Mouse (Mus musculus): ENCODE measurements around the gene Mpp4. TPM values are rescaled to one million over a fixed set of nuclear protein-coding genes. Genes with fewer than 3 reads are reported as not detected.

Gene Mpp4
- polyA plus RNA-seq, 1 experiment from 2014 or later, result 0.59 TPM

DNA sequence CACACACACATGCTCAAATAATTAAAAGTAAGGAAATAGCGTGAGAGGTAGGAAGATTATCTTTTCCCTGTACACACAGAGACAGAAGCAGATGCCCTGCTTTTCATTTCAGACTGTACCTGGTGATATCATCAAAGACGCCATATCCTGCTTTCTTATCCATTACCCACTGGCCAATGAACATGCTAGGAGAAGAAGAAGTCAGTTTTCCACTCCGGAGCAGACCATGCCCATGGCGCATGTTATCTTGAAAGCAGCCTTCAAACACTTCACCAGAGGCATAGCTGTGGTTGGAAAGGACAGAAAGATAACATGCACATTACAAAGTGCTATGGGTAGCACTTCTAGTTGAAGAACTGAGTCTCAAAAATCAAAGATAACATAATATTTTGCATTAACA is 19.9 kb upstream of the Mpp4 start:
- H3K36me3 ChIP-seq, result peaks cover 73% of the 10 kb centered on the region
- no peaks in the 10 kb centered on the region for H3K4me1 ChIP-seq (replicated peaks)
- ATAC-seq, result no peak
- H3K4me2 ChIP-seq (replicated peaks), result no peak overlapping the region
- H3K9me3 ChIP-seq, result no peaks in the 10 kb centered on the region
- H3K27ac ChIP-seq, result no peak overlapping the region
- WGBS, result 96% methylated on average over 4 of the region's 4 CpGs
- no peak overlapping the region for H3K4me3 ChIP-seq (replicated peaks)
- no peak overlapping the region for H3K9ac ChIP-seq (replicated peaks)
- no peaks in the 10 kb centered on the region for H3K27me3 ChIP-seq

DNA sequence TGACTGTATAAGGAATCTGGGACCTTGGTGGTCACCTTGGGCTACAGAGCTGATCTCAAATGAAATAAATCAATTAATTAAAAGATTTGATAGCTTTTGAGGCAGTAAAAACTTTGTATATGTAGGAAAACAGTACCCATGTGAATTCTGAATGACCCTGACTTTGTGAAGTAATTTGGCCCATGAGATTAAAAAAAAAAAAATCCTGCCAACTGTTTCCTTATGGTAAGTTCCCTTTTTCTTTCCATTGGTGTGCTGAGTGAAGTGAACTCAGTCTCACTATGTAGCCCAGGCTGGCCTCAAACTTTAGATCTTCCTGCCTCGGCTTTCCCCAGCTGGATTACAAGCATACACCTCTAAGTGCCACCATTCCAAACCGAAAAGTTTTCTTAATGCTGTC is 19.2 kb upstream of the Mpp4 start:
- ATAC-seq, result no peak
- Histone ChIP-seq H3K36me3 (peaks cover 77% of the 10 kb centered on the region), H3K9ac (replicated peaks) (no peak overlapping the region), H3K4me3 (replicated peaks) (no peak overlapping the region), H3K4me1 (replicated peaks) (no peaks in the 10 kb centered on the region), H3K9me3 (no peaks in the 10 kb centered on the region), H3K27me3 (no peaks in the 10 kb centered on the region), H3K4me2 (replicated peaks) (no peak overlapping the region), H3K27ac (no peak overlapping the region)
- 92% methylated on average over 2 of the region's 2 CpGs for WGBS

DNA sequence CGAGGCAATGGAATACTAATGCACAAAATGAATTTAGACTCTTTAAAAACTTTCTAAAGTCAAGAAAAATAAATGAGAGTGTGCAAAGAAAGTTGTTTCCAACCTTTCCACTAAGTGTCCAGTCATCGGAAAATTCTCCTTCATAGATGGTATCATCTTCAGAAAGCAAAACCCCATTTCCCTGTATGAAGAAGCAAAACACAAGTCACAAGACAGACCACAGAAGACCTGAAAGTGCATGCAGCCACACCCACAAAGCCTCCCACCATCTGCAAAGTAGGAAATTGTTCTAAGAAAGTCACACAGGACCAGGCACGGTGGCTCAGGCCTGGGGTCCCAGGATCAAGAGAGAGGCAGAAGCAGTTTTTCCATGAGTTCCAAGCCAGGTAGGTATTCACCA is 16.8 kb upstream of the Mpp4 start:
- H3K9me3 ChIP-seq, result 0 out of 2 replicates have a peak, but pooled peaks cover 3% of the 10 kb centered on the region
- no peaks in the 10 kb centered on the region for H3K4me1 ChIP-seq (replicated peaks)
- peaks cover 79% of the 10 kb centered on the region for H3K36me3 ChIP-seq
- no peak overlapping the region for H3K27ac ChIP-seq
- H3K27me3 ChIP-seq, result no peaks in the 10 kb centered on the region
- ATAC-seq, result no peak
- no peak overlapping the region for H3K9ac ChIP-seq (replicated peaks)
- H3K4me3 ChIP-seq (replicated peaks), result no peak overlapping the region
- WGBS, result 93% methylated on average over 3 of the region's 3 CpGs
- H3K4me2 ChIP-seq (replicated peaks), result no peak overlapping the region

DNA sequence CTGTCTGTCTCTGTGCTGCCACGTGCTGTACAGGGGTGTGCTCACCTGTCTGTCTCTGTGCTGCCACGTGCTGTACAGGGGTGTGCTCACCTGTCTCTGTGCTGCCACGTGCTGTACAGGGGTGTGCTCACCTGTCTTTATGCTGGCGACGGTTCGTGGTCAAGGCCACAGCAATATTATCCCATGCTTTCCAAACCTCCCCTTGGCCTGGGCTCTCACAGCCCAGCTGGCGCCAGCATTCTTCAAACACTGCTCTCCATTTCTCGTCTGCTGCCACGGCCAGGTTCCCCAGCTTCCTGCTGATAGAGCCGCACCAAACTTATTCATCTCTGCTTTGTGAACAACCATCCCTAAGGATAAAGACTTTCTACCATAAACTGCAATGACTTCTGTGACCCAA is 15.2 kb upstream of the Mpp4 start:
- H3K27me3 ChIP-seq, result no peaks in the 10 kb centered on the region
- H3K4me3 ChIP-seq (replicated peaks), result no peak overlapping the region
- no peak for ATAC-seq
- H3K4me1 ChIP-seq (replicated peaks), result no peaks in the 10 kb centered on the region
- H3K9me3 ChIP-seq, result 0 out of 2 replicates have a peak, but pooled peaks cover 3% of the 10 kb centered on the region
- H3K27ac ChIP-seq, result no peak overlapping the region
- H3K4me2 ChIP-seq (replicated peaks), result no peak overlapping the region
- H3K36me3 ChIP-seq, result peaks cover 74% of the 10 kb centered on the region
- 93% methylated on average over 10 of the region's 10 CpGs for WGBS
- H3K9ac ChIP-seq (replicated peaks), result no peak overlapping the region

DNA sequence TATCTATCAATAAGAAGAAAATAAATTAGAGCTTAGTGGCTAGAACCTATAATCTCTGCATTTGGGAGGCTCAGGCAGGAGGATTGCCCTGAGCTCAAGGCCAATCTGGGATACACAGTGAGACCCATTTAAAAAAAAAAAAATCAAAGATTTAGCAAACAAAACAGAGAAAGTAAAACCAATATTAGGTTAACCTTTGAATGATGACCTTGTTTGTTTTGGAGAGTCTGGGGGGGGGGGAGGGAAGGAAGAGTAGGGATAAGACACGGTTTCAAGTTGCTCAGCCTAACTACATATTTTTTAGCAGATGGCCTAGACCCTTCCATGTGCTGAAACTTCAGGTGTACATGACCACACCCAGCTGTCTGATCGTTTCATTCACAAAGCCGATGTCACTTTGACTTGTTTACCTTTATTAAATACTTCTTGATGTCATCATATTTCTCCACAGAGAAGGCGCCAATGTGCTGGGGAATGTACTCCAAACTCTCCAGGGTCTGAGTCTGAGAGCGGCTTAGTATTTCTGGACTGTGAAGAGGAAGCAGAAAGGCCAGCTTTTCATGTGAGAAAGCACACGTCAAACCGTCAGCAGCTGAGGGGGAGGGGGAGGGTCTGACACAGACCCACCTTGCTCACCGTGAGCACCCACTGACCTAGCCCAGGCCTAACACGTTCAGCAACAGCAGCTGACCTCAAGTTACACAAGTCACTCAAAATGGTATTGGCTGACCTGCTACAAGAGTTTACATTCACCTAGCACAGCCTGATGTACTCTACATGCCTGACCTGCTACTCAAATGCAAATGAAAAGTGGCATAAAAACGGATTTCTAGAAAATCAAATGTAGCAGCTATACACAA is 11.6 kb upstream of the Mpp4 start:
- WGBS, result 86% methylated on average over 10 of the region's 10 CpGs
- H3K27me3 ChIP-seq, result no peaks in the 10 kb centered on the region
- H3K27ac ChIP-seq, result no peak overlapping the region
- no peaks in the 10 kb centered on the region for H3K4me1 ChIP-seq (replicated peaks)
- peaks cover 71% of the 10 kb centered on the region for H3K36me3 ChIP-seq
- no peak for ATAC-seq
- H3K9me3 ChIP-seq, result 0 out of 2 replicates have a peak, but pooled peaks cover 3% of the 10 kb centered on the region
- H3K4me3 ChIP-seq (replicated peaks), result no peak overlapping the region
- no peak overlapping the region for H3K4me2 ChIP-seq (replicated peaks)
- H3K9ac ChIP-seq (replicated peaks), result no peak overlapping the region

DNA sequence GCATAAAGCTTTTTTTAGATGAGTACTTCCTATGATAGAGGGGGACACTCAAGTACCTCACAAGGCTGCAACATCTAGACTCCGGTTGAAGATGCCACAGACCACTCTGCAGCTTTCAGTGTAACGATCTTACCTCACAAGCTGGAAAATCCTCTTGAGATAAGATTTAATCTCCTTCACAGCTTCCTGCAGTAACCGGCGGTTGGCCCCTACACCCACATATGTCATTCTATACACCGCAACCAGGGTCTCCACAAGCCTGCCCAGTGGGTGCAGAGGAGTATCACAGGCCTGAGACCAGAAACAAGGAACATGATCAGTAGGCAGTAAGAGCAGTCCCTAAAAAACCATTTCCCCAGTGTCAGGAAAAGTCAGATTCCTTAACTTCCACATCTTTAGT is 9.8 kb upstream of the Mpp4 start:
- H3K27me3 ChIP-seq, result no peaks in the 10 kb centered on the region
- WGBS, result 93% methylated on average over 5 of the region's 5 CpGs
- H3K4me3 ChIP-seq (replicated peaks), result no peak overlapping the region
- 0 out of 2 replicates have a peak, but pooled peaks cover 3% of the 10 kb centered on the region for H3K9me3 ChIP-seq
- H3K27ac ChIP-seq, result no peak overlapping the region
- H3K4me1 ChIP-seq (replicated peaks), result no peaks in the 10 kb centered on the region
- H3K9ac ChIP-seq (replicated peaks), result no peak overlapping the region
- peaks cover 70% of the 10 kb centered on the region for H3K36me3 ChIP-seq
- no peak overlapping the region for H3K4me2 ChIP-seq (replicated peaks)
- no peak for ATAC-seq

DNA sequence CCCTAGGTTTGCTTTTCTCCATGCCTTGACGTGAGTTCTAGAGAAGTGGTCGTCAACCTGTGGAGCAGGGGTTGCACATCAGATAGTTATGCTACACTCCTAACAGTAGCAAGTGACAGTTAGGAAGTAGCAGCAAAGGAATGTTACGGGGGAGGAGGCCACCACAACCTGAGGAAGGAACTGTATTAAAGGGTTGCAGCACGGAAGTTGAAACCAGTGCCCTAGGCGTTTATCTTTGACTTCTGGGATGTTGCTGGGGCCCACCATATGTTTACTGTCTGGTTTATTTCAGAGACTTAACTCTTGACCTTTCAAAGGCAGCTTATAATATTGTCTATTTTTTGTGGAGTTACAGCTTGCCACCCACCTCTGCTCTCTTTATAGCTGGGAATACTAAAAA is 8.7 kb upstream of the Mpp4 start:
- peaks cover 70% of the 10 kb centered on the region for H3K36me3 ChIP-seq
- no peaks in the 10 kb centered on the region for H3K27me3 ChIP-seq
- WGBS, result 91% methylated on average over 5 of the region's 5 CpGs

DNA sequence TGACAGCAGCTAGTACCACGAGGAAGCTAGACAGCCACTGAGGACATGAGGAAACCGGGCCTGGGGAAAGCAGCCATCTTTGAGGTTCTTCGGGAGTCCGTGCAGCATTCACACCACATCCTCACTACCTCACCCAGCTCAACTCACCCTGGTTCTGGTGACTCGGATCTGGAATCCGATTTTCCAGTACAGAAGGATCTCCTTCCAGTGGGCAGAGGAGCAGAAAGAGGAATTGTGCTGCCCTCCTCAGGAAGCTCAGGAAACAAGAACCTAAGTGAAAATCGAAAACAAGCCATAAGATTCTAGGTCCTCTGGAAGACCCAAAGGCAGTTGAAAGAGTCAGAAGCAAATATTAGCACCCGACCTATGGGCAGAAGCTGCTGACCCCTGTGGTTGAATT is 7.1 kb upstream of the Mpp4 start:
- Histone ChIP-seq H3K36me3 (peaks cover 74% of the 10 kb centered on the region), H3K4me3 (replicated peaks) (no peak overlapping the region), H3K9ac (replicated peaks) (no peak overlapping the region), H3K4me2 (replicated peaks) (no peak overlapping the region), H3K27me3 (no peaks in the 10 kb centered on the region), H3K9me3 (no peaks in the 10 kb centered on the region), H3K4me1 (replicated peaks) (no peaks in the 10 kb centered on the region), H3K27ac (no peak overlapping the region)
- ATAC-seq, result no peak
- WGBS, result 76% methylated on average over 8 of the region's 8 CpGs

More for the DNA sequence above, 8.7 kb upstream of the Mpp4 start:
- no peak overlapping the region for H3K4me3 ChIP-seq (replicated peaks)
- 0 out of 2 replicates have a peak, but pooled peaks cover 3% of the 10 kb centered on the region for H3K9me3 ChIP-seq
- no peak overlapping the region for H3K9ac ChIP-seq (replicated peaks)
- H3K4me2 ChIP-seq (replicated peaks), result no peak overlapping the region
- no peaks in the 10 kb centered on the region for H3K4me1 ChIP-seq (replicated peaks)
- H3K27ac ChIP-seq, result no peak overlapping the region
- ATAC-seq, result no peak

DNA sequence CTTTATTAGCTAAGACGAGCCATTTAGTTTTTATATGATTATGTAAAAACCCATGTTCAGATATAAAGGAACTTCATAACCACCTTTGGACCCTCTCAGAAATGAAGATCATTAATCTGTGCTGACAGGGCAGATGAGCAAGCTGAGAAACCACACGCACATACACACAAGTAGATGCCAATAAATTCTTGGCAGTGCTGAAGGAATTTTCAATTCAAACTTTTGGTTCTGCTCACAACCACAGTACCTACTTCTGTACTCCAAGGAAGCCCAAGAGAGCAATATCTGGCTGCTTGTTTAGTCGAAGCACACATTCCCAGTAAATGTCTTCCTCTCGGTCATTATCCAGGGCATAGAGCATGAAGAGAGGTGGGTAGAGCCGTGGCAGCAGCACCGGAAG is 6.4 kb upstream of the Mpp4 start:
- ATAC-seq, result no peak

DNA sequence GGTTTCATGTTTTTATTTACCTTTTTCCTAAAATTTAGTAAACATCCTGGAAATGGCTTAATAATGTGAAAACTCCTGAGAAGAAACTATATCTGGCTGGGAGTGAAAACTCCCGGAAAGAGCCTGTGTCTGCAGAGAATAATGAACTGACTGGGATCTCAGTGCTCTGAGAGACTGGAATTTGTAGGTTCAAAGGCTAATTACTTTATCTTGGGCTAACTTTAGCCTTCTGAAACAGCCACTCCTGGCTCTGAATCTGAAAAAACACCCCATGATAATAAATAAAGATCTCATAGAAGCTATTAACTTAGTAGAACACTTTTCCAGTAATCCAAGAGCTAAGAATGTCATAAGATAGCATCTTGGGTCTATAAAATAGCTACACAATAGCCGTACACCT is 5.4 kb upstream of the Mpp4 start:
- 91% methylated on average over 2 of the region's 2 CpGs for WGBS
- H3K4me1 ChIP-seq (replicated peaks), result 0 out of 2 replicates have a peak, but pooled peaks cover 3% of the 10 kb centered on the region
- H3K9ac ChIP-seq (replicated peaks), result no peak overlapping the region
- H3K4me2 ChIP-seq (replicated peaks), result no peak overlapping the region
- H3K27me3 ChIP-seq, result no peaks in the 10 kb centered on the region
- no peak overlapping the region for H3K27ac ChIP-seq
- H3K36me3 ChIP-seq, result peaks cover 68% of the 10 kb centered on the region
- H3K9me3 ChIP-seq, result no peaks in the 10 kb centered on the region
- ATAC-seq, result no peak
- H3K4me3 ChIP-seq (replicated peaks), result no peak overlapping the region

More for the DNA sequence above, 6.4 kb upstream of the Mpp4 start:
- WGBS, result 89% methylated on average over 6 of the region's 6 CpGs
- Histone ChIP-seq H3K36me3 (peaks cover 69% of the 10 kb centered on the region), H3K4me1 (replicated peaks) (no peaks in the 10 kb centered on the region), H3K27ac (no peak overlapping the region), H3K4me2 (replicated peaks) (no peak overlapping the region), H3K9ac (replicated peaks) (no peak overlapping the region), H3K27me3 (no peaks in the 10 kb centered on the region), H3K9me3 (no peaks in the 10 kb centered on the region), H3K4me3 (replicated peaks) (no peak overlapping the region)

DNA sequence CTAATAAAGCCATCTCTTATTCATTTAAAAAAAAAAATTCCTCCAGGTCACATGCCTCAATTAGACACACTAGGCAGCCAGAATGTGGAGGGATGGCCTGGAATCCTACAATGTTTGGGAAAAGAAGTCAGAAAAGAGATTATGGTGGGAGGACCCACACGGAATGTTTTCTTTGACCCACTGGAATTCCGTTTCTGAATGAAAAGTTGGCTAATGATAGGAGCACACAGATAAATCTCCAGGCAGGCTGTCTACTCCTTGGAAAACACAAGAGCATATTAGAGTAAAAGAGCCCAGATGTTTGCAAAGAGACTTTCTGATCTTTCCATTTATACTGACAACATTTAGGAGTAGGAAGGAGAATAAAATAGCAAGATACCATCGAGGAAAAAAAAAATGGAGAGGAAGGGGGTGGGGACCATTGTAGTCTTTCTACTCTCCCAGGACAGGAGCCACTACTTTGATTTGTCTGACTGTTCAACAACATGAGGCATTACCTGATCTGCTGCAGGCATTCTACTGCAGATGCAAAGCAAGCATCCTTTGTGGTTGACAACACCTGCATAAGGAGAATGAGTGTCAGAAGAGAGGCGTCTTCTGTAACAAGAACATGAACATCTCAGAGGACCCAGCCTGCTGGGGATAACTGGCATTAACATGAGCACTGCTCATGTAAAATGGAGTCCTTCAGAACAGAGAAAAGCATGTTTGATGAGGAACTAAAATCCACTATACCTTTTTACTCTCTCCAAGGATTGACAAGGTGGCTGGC is 4.7 kb upstream of the Mpp4 start:
- WGBS, result 84% methylated on average over 4 of the region's 4 CpGs
- Histone ChIP-seq H3K4me3 (replicated peaks) (no peak overlapping the region), H3K27ac (no peak overlapping the region), H3K4me2 (replicated peaks) (no peak overlapping the region), H3K9ac (replicated peaks) (no peak overlapping the region), H3K36me3 (peaks cover 68% of the 10 kb centered on the region), H3K27me3 (no peaks in the 10 kb centered on the region), H3K4me1 (replicated peaks) (peaks cover 10% of the 10 kb centered on the region; the same call in 1 of the 2 replicates), H3K9me3 (no peaks in the 10 kb centered on the region)
- no peak for ATAC-seq

DNA sequence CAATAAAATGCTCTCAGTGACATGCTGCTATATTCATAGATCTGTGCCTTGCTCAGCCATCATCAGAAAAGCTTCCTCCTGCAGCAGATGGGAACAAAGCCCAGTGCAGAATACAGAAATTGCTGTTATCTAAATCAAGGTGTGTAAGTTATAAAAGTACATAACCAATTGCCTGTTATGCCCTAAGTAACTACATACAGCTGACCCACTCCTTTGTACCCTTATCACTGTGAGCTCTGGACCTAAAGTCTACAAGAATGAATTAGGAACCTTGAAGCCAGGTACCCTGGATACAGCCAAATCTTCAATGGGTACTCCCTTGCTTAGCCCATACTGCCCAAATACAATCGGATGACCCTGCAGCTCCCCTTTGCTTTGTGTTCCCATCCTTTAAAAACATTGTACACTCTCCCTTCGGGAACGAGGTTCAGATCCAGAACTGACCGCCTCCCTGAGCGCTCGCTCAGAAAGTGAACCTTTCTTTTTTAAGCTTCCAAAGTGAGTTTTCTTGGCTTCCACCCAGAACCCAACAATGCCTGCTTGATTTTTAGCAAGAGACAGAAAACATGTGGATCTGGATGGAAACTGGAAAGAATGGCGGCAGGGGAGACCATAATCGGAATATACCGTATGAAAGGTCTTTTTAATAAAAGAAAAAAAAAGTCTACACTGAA is 3.2 kb upstream of the Mpp4 start:
- H3K9me3 ChIP-seq, result no peaks in the 10 kb centered on the region
- ATAC-seq, result no peak
- H3K27ac ChIP-seq, result no peak overlapping the region
- H3K9ac ChIP-seq (replicated peaks), result no peak overlapping the region
- peaks cover 10% of the 10 kb centered on the region; the same call in 1 of the 2 replicates for H3K4me1 ChIP-seq (replicated peaks)
- H3K4me2 ChIP-seq (replicated peaks), result no peak overlapping the region
- H3K36me3 ChIP-seq, result peaks cover 58% of the 10 kb centered on the region
- H3K27me3 ChIP-seq, result no peaks in the 10 kb centered on the region
- WGBS, result 89% methylated on average over 9 of the region's 9 CpGs
- no peak overlapping the region for H3K4me3 ChIP-seq (replicated peaks)

Measured in midbrain, embryonic 13.5 days (tissue).